Mouse (Mus musculus): ENCODE measurements around the gene Rac3. TPM values are rescaled to one million over a fixed set of nuclear protein-coding genes. Genes with fewer than 3 reads are reported as not detected.
"Not testable (repeated sequence)": the region's sequence is repeated elsewhere in the genome, so short reads cannot be mapped to it uniquely, and the experiment has no call there.

The Rac3 gene
- total RNA-seq, 2 experiments from 2014 or later: 0.84 to 0.92 TPM

GRCm38 (mm10) chr11:120726243-120727168 lies 5.2 kb downstream of the Rac3 start:
- DNase-seq: no peak
- intact Hi-C loops (cut with DNase I): no loop called here

DNA sequence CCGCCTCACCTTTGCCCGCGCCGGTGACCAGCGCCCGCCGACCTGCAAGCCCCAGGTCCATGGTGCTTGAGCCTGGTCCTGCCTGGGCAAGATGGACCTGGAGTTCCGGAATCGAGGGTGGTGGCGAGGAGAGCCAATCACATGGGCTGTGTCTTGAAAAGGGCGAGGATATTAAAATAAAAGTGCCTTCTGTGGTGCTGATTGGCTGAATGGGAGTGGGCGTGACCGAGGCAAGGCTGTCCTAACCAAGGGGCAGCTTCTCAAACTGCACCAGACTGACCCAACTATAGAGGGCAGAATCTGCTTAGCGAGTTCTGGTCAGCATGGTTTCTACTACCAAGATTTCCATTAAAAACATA lies 5.9 kb downstream of the Rac3 start, which contains the start of gene Dcxr:
Gene Dcxr, minus strand, starts transcription at position 113 of the 359 bp plus-strand sequence.
- peak; percentile 76 to 87 for DNase-seq
- intact Hi-C loops (cut with DNase I): no loop called here

DNA sequence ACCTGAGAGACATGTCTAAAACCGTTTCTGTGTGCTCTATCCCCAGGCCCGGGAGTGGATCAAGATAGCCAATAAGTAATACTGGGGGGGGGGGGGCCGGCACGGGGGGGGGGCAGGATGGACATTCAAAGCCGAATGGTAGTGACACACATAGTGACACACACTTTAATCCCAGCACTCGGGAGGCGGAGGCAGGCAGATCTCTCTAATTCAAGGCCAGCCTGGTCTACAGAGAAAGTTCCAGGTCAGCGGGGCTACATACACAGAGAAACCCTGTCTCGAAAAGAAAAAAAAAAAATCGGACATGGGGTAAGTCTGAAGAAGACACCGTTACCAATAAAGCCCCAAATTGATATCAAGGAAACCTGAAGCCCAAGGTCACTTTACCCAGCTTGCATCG lies 6.3 kb downstream of the Rac3 start:
- DNase-seq: no peak
- intact Hi-C loops (cut with DNase I): no loop called here

- no peak for DNase-seq
- intact Hi-C loops (cut with DNase I): no loop called here
These were observed 7.4 kb downstream of the Rac3 start for GRCm38 (mm10) chr11:120728530-120729240.

DNA sequence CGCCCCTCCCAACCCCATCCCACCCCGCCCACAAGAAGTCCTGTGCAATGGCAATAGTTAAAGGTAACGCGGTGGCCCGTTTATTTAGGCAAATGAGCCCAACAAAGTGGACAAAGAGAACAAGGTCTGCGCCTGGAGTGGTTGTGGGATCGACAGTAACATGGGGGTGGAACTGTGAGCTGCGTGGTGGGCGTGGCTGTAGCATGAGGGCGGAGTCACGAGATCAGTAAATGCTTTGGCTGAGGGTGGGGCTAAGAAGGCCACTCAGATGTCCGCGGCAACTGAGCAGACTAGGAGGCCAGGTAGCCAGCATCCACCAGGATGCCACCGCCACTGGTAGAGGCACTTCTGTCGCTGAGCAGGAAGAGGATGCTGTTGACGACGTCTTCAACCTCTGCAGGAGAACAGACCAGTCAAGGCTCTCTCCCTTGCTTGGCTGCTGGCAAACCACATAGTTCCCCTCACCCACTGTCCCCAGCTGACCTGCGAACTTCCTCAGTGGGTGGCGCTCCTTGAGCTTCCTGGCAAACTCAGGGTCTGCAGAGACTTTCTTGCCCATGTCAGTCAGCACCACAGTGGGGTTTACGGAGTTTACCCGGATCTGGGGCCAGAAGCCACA lies 8.3 kb downstream of the Rac3 start:
- DNase-seq: peak in 1 of 2 experiments; percentile 26
- intact Hi-C loops (cut with DNase I): not testable (repeated sequence)

GRCm38 (mm10) chr11:120730331-120730870 lies 9.1 kb downstream of the Rac3 start:
- intact Hi-C loops (cut with DNase I): no loop called here
- DNase-seq: no peak

DNA sequence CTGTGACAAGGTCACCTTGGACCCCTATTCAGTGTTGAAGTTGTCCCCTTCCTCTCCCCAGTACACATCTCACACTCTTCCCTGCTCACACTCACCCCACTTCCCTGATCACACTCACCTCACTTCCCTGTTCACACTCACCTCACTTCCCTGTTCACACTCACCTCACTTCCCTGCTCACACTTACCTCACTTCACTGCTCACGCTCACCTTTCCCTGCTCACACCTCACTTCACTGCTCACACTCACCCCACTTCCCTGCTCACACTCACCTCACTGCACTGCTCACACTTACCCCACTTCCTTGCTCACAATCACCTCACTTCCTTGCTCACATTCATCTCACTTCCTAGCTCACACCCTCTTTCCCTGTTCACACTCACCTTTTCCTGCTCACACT lies 10.1 kb downstream of the Rac3 start:
- DNase-seq: no peak
- intact Hi-C loops (cut with DNase I): no loop called here

- no peak for DNase-seq
- intact Hi-C loops (cut with DNase I): no loop called here
These were observed 10.8 kb downstream of the Rac3 start, which contains the start of gene Cbr2 for GRCm38 (mm10) chr11:120731858-120732680. Gene Cbr2 (minus strand): TSS chr11:120732114.

GRCm38 (mm10) chr11:120733521-120733920 lies 12.3 kb downstream of the Rac3 start:
- intact Hi-C loops (cut with DNase I): no loop called here
- DNase-seq: peak in 1 of 2 experiments; percentile 25

GRCm38 (mm10) chr11:120736424-120736823 lies 15.2 kb downstream of the Rac3 start:
- intact Hi-C loops (cut with DNase I): no loop called here
- no peak for DNase-seq

DNA sequence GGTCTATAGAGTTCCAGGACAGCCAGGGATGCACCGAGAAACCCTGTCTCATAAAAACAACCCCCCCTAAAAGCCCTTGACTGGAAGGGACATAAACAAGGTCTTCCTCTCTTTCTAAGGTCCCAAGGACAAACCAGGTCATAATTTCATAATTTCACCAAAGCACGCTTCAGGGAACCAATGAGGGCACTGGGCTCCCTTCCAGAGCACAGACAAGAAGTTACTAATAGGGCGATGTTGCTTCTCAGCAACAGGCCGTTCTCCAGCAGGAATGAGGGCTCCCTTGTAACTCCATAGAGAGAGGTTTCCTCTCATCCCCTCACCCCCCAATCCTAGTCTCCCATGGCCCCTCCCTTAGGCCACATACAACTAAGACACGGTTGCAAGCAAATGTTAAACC lies 19.7 kb downstream of the Rac3 start:
- no peak for DNase-seq
- intact Hi-C loops (cut with DNase I): no loop called here

GRCm38 (mm10) chr11:120744121-120744701 lies 22.9 kb downstream of the Rac3 start:
- intact Hi-C loops (cut with DNase I): no loop called here
- DNase-seq: no peak

DNA sequence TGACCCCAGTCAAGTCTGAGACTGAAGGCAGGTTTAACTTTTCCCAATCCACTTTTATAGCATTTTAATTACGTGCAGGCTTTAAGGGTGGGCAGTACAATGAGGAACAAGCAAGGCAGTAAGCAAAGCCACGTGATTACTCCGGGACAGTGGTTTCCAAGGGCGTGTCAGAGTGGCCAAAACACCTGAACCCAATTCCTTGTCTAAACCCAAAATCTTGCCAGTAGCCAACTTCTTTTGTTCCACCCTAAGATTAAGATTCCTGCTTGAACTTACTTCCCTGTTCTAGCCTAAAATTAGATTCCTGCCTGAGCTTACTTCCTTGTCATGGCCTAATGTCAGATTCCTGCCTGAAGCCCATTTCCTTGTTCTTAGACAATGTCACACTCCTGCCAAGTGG lies 26.7 kb downstream of the Rac3 start:
- intact Hi-C loops (cut with DNase I): no loop called here
- DNase-seq: no peak

DNA sequence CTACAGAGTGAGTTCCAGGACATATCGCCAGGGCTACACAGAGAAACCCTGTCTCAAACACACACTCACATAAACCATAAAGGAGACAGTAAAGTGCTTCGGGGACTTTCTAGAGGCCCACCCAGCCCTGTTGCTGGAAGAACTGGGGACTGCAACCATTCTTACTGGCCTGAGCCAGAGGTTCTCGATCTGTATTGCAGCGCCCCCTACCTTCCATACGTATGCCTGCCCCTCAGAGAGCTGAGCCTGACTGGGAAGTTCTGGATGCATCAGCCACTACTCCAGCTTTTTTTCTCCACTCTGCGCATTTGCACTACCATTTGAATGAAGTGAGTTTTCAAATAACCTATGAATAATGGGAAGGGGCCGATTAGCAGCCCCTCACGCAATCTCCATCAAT lies 28.2 kb downstream of the Rac3 start:
- no peak for DNase-seq
- intact Hi-C loops (cut with DNase I): no loop called here

DNA sequence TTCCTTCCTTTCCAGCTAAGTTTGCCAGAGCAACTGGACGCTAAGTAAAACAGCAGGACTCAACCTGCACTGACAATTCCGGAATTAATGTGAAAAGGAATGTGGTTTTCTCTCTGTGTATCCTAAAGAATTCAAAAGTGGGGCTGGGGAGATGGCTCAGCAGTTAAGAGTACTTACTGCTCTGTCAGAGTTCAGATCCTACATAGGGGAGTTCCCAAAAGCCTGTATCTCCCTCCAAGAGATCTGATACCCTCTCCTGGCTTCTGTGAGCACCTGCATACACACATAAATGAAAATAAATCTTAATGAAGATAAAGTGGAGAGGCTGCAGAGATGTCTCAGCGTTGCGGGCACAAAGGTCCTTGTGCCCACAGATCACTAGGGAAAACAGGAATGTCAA lies 30.3 kb downstream of the Rac3 start:
- intact Hi-C loops (cut with DNase I): no loop called here
- no peak for DNase-seq

- intact Hi-C loops (cut with DNase I): no loop called here
These were observed 39.0 kb downstream of the Rac3 start for GRCm38 (mm10) chr11:120760236-120760635.

GRCm38 (mm10) chr11:120761811-120762671 lies 40.8 kb downstream of the Rac3 start:
- no peak for DNase-seq
- intact Hi-C loops (cut with DNase I): no loop called here

More at GRCm38 (mm10) chr11:120760236-120760635, 39.0 kb downstream of the Rac3 start:
- no peak for DNase-seq

DNA sequence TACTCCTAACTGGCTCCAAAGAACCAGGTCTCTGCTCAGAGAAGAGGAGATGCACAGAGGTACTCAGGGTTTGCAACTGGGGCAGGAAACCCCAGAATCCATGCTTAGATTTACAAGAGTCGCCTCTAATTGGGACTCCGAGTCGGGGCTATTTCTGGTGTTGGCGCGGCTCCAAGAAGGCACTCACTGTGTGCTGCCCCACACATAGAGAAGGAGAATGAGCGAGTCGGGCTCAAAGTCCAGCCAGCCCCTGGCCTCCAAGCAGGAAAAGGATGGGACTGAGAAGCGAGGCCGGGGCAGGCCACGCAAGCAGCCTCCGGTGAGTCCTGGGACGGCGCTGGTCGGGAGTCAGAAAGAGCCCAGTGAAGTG lies 41.4 kb downstream of the Rac3 start, which contains the start of gene Hmga1b:
Gene Hmga1b, plus strand, starts transcription at position 123 of the 370 bp plus-strand sequence.
- DNase-seq; intact Hi-C loops (cut with DNase I): not testable (repeated sequence)
